Mouse (Mus musculus): ENCODE measurements around the gene Gm11564. TPM values are rescaled to one million over a fixed set of nuclear protein-coding genes. Genes with fewer than 3 reads are reported as not detected.
"Not testable (repeated sequence)": the region's sequence is repeated elsewhere in the genome, so short reads cannot be mapped to it uniquely, and the experiment has no call there.

The Gm11564 gene
- polyA plus RNA-seq, 1 experiment: not detected

DNA sequence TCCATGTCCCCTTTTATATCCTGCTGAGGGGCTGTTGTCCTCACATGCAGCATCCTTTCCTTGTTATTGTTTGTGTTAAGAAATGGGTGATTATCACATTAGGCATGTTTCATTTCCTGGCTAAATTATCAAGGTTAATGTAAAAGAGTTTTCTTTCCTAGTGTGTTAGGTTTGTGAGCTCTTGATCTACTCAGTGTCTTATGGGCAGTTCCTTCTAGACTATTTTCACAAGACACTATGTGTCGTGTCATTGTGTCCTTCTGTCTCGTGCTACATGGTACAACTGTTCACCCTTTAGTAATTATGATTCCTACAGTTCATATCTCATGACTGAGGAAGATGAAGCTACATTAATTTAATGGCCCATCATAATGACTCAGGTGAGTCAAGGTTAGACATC lies 22.1 kb downstream of the Gm11564 start, which contains the start of gene Gm11596:
Gene Gm11596, minus strand, starts transcription at position 101 of the 400 bp plus-strand sequence.
- no peak within 1 kb of the TSS for H3K27ac ChIP-seq (ENCODE audit: insufficient read depth, low read depth, low read length)
- 84% methylated on average over 2 of the region's 2 CpGs for WGBS
- peaks cover 3% of the 10 kb centered on the region; the same call in 1 of the 2 replicates for H3K4me1 ChIP-seq (ENCODE audit: control insufficient read depth, insufficient read depth, low read length)
- no peak for TF ChIP-seq CTCF (IDR thresholded peaks at IDR 0.05; ENCODE audit: insufficient read depth, low read depth, low read length)
- no peak within 1 kb of the TSS for H3K4me3 ChIP-seq (ENCODE audit: insufficient read depth, low read depth, low read length)

- H3K27ac ChIP-seq (ENCODE audit: insufficient read depth, low read depth, low read length); H3K4me1 ChIP-seq (ENCODE audit: control insufficient read depth, insufficient read depth, low read length); H3K4me3 ChIP-seq (ENCODE audit: insufficient read depth, low read depth, low read length): not testable (repeated sequence)
Measured at GRCm38 (mm10) chr11:99784900-99785299, 30.6 kb downstream of the Gm11564 start, which contains the start of gene Krtap4-9. Gene Krtap4-9 (plus strand): TSS chr11:99785200.

DNA sequence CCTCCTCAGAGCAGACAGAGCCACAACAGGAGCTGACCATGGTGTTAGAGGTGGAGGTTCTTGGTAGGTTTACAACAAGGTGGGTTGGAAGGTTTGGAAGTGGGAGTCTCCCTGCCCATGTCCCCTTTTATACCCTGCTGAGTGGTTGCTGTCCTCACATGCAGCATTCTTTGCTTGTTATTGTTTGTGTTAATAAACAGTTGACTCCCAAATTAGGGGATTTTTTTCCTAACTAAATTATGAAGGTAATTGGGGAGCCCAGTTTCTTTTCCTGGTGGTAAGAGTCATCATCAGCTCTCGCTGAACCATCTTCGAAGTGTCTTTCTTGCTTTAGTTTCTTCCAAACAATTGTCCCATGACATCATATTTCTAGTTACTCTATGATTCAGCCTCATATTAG lies 34.9 kb downstream of the Gm11564 start, which contains the start of gene Krtap4-8:
Gene Krtap4-8, minus strand, starts transcription at position 101 of the 400 bp plus-strand sequence.
- no peaks in the 10 kb centered on the region for H3K4me1 ChIP-seq (ENCODE audit: control insufficient read depth, insufficient read depth, low read length)
- no peak for TF ChIP-seq CTCF (IDR thresholded peaks at IDR 0.05; ENCODE audit: insufficient read depth, low read depth, low read length)
- no peak for TF ChIP-seq POLR2A (IDR thresholded peaks at IDR 0.05; ENCODE audit: insufficient read depth, low read depth, low read length)
- no peak within 1 kb of the TSS for H3K27ac ChIP-seq (ENCODE audit: insufficient read depth, low read depth, low read length)
- 97% methylated on average over 2 of the region's 2 CpGs for WGBS
- no peak within 1 kb of the TSS for H3K4me3 ChIP-seq (ENCODE audit: insufficient read depth, low read depth, low read length)

DNA sequence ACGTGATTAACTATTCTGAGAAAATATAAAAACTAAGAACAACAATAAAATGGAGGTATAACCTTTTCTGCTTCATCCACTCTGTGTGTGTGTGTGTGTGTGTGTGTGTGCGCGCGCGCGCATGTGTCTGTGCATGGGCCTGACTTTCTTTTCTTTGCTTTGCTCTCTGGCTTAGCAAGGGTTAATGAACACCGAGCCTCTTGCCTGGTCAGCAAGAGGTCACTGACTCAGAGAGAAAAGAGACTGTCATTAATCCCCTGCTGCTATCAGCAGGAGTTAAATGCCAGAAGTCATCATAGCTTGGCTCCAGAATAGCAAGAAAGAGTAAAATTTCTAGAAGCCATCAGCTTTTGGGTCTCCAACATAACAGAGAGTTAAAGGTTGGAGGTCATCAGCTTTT lies 37.1 kb downstream of the Gm11564 start:
- Histone ChIP-seq H3K27ac (ENCODE audit: insufficient read depth, low read depth, low read length) (no peak overlapping the region), H3K4me1 (ENCODE audit: control insufficient read depth, insufficient read depth, low read length) (no peaks in the 10 kb centered on the region), H3K4me3 (ENCODE audit: insufficient read depth, low read depth, low read length) (no peak overlapping the region)
- WGBS: 61% methylated on average over 7 of the region's 7 CpGs
- TF ChIP-seq CTCF (IDR thresholded peaks at IDR 0.05; ENCODE audit: insufficient read depth, low read depth, low read length): no peak

GRCm38 (mm10) chr11:99772813-99773212 lies 42.7 kb downstream of the Gm11564 start, which contains the start of gene Gm11595:
Gene Gm11595 (minus strand): TSS chr11:99772913.
- H3K4me3 ChIP-seq (ENCODE audit: insufficient read depth, low read depth, low read length); H3K27ac ChIP-seq (ENCODE audit: insufficient read depth, low read depth, low read length); H3K4me1 ChIP-seq (ENCODE audit: control insufficient read depth, insufficient read depth, low read length): not testable (repeated sequence)

DNA sequence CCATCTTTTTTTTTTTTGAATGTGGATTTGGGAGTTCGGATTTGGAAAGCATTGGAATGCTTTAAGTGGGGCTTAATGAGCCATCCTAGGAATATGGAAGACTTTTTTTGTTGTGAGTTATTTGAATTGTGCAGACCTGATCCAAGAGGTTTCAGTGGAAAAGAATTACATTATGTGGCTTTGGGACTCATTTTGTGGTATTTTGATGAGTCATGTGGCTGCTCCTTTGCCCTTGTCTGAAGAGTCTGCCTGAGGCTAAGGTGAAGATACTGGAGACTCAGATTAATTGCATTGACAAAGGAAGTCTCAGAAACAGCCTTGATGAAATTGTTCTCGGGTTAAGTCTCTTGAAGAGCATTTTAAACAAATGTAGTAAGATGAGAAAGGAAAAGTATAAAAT lies 47.1 kb downstream of the Gm11564 start:
- H3K4me3 ChIP-seq (ENCODE audit: insufficient read depth, low read depth, low read length): no peak overlapping the region
- TF ChIP-seq POLR2A (IDR thresholded peaks at IDR 0.05; ENCODE audit: insufficient read depth, low read depth, low read length) (no peak), CTCF (IDR thresholded peaks at IDR 0.05; ENCODE audit: insufficient read depth, low read depth, low read length) (no peak)
- WGBS: 83% methylated on average over 2 of the region's 2 CpGs
- no peak overlapping the region for H3K27ac ChIP-seq (ENCODE audit: insufficient read depth, low read depth, low read length)
- no peaks in the 10 kb centered on the region for H3K4me1 ChIP-seq (ENCODE audit: control insufficient read depth, insufficient read depth, low read length)

Other genes starting within 250 kb of the Gm11564 start
- gene Krtap3-1, start 249.0 kb downstream of the Gm11564 start, polyA plus RNA-seq (2012; ENCODE audit: insufficient read depth, insufficient read length, low replicate concordance, missing spikeins): not detected in 2 replicates
- not detected in 2 replicates for gene Krtap1-5, start 234.7 kb downstream of the Gm11564 start, polyA plus RNA-seq (2012; ENCODE audit: insufficient read depth, insufficient read length, low replicate concordance, missing spikeins)
- gene Krtap1-4, start 232.0 kb downstream of the Gm11564 start, polyA plus RNA-seq (2012; ENCODE audit: insufficient read depth, insufficient read length, low replicate concordance, missing spikeins): not detected in 2 replicates
- not detected in 2 replicates for gene Krtap1-3, start 224.3 kb downstream of the Gm11564 start, polyA plus RNA-seq (2012; ENCODE audit: insufficient read depth, insufficient read length, low replicate concordance, missing spikeins)
- gene Krtap9-3, start 217.6 kb downstream of the Gm11564 start, polyA plus RNA-seq (2012; ENCODE audit: insufficient read depth, insufficient read length, low replicate concordance, missing spikeins): not detected in 2 replicates
- gene Gm11938, start 212.4 kb downstream of the Gm11564 start, polyA plus RNA-seq (2012; ENCODE audit: insufficient read depth, insufficient read length, low replicate concordance, missing spikeins): not detected in 2 replicates
- not detected in 2 replicates for gene Gm11937, start 205.5 kb downstream of the Gm11564 start, polyA plus RNA-seq (2012; ENCODE audit: insufficient read depth, insufficient read length, low replicate concordance, missing spikeins)
- not detected in 2 replicates for gene Krtap2-4, start 200.8 kb downstream of the Gm11564 start, polyA plus RNA-seq (2012; ENCODE audit: insufficient read depth, insufficient read length, low replicate concordance, missing spikeins)
- gene Gm11562, start 195.2 kb downstream of the Gm11564 start, polyA plus RNA-seq (2012; ENCODE audit: insufficient read depth, insufficient read length, low replicate concordance, missing spikeins): not detected in 2 replicates
- not detected in 2 replicates for gene Krtap4-1, start 187.4 kb downstream of the Gm11564 start, polyA plus RNA-seq (2012; ENCODE audit: insufficient read depth, insufficient read length, low replicate concordance, missing spikeins)
- not detected in 2 replicates for gene Krtap4-2, start 180.6 kb downstream of the Gm11564 start, polyA plus RNA-seq (2012; ENCODE audit: insufficient read depth, insufficient read length, low replicate concordance, missing spikeins)
- not detected in 2 replicates for gene Krtap4-7, start 171.6 kb downstream of the Gm11564 start, polyA plus RNA-seq (2012; ENCODE audit: insufficient read depth, insufficient read length, low replicate concordance, missing spikeins)
- not detected in 2 replicates for gene Gm11555, start 165.4 kb downstream of the Gm11564 start, polyA plus RNA-seq (2012; ENCODE audit: insufficient read depth, insufficient read length, low replicate concordance, missing spikeins)
- not detected in 2 replicates for gene Gm11563, start 156.7 kb downstream of the Gm11564 start, polyA plus RNA-seq (2012; ENCODE audit: insufficient read depth, insufficient read length, low replicate concordance, missing spikeins)
- gene Krtap4-6, start 149.7 kb downstream of the Gm11564 start, polyA plus RNA-seq (2012; ENCODE audit: insufficient read depth, insufficient read length, low replicate concordance, missing spikeins): not detected in 2 replicates
- not detected in 2 replicates for gene Gm14190, start 124.9 kb downstream of the Gm11564 start, polyA plus RNA-seq (2012; ENCODE audit: insufficient read depth, insufficient read length, low replicate concordance, missing spikeins)
- gene Gm14180, start 81.4 kb downstream of the Gm11564 start, polyA plus RNA-seq (2012; ENCODE audit: insufficient read depth, insufficient read length, low replicate concordance, missing spikeins): not detected in 2 replicates
- not detected in 2 replicates for gene Gm11595, start 42.8 kb downstream of the Gm11564 start, polyA plus RNA-seq (2012; ENCODE audit: insufficient read depth, insufficient read length, low replicate concordance, missing spikeins)
- not detected in 2 replicates for gene Krtap4-8, start 35.0 kb downstream of the Gm11564 start, polyA plus RNA-seq (2012; ENCODE audit: insufficient read depth, insufficient read length, low replicate concordance, missing spikeins)
- gene Krtap4-9, start 30.5 kb downstream of the Gm11564 start, polyA plus RNA-seq (2012; ENCODE audit: insufficient read depth, insufficient read length, low replicate concordance, missing spikeins): not detected in 2 replicates
- not detected in 2 replicates for gene Gm11596, start 22.2 kb downstream of the Gm11564 start, polyA plus RNA-seq (2012; ENCODE audit: insufficient read depth, insufficient read length, low replicate concordance, missing spikeins)
- gene Gm11569, start 16.7 kb downstream of the Gm11564 start, polyA plus RNA-seq (2012; ENCODE audit: insufficient read depth, insufficient read length, low replicate concordance, missing spikeins): not detected in 2 replicates
- not detected in 2 replicates for gene Gm11554, start 11.2 kb downstream of the Gm11564 start, polyA plus RNA-seq (2012; ENCODE audit: insufficient read depth, insufficient read length, low replicate concordance, missing spikeins)
- not detected in 2 replicates for gene Krtap4-13, start 5.8 kb downstream of the Gm11564 start, polyA plus RNA-seq (2012; ENCODE audit: insufficient read depth, insufficient read length, low replicate concordance, missing spikeins)
- gene 2300003K06Rik, start 22.4 kb upstream of the Gm11564 start, polyA plus RNA-seq (2012; ENCODE audit: insufficient read depth, insufficient read length, low replicate concordance, missing spikeins): not detected in 2 replicates
- gene Krtap4-16, start 35.9 kb upstream of the Gm11564 start, polyA plus RNA-seq (2012; ENCODE audit: insufficient read depth, insufficient read length, low replicate concordance, missing spikeins): not detected in 2 replicates
- not detected in 2 replicates for gene Gm11568, start 42.3 kb upstream of the Gm11564 start, polyA plus RNA-seq (2012; ENCODE audit: insufficient read depth, insufficient read length, low replicate concordance, missing spikeins)
- not detected in 2 replicates for gene Gm11559, start 48.8 kb upstream of the Gm11564 start, polyA plus RNA-seq (2012; ENCODE audit: insufficient read depth, insufficient read length, low replicate concordance, missing spikeins)
- gene Krtap9-1, start 57.7 kb upstream of the Gm11564 start, polyA plus RNA-seq (2012; ENCODE audit: insufficient read depth, insufficient read length, low replicate concordance, missing spikeins): not detected in 2 replicates
- not detected in 2 replicates for gene Gm11567, start 63.5 kb upstream of the Gm11564 start, polyA plus RNA-seq (2012; ENCODE audit: insufficient read depth, insufficient read length, low replicate concordance, missing spikeins)
- gene Krtap31-1, start 92.3 kb upstream of the Gm11564 start, polyA plus RNA-seq (2012; ENCODE audit: insufficient read depth, insufficient read length, low replicate concordance, missing spikeins): not detected in 2 replicates
- gene Gm11565, start 99.1 kb upstream of the Gm11564 start, polyA plus RNA-seq (2012; ENCODE audit: insufficient read depth, insufficient read length, low replicate concordance, missing spikeins): not detected in 2 replicates
- not detected in 2 replicates for gene Krtap31-2, start 120.6 kb upstream of the Gm11564 start, polyA plus RNA-seq (2012; ENCODE audit: insufficient read depth, insufficient read length, low replicate concordance, missing spikeins)
- gene Krtap9-5, start 132.8 kb upstream of the Gm11564 start, polyA plus RNA-seq (2012; ENCODE audit: insufficient read depth, insufficient read length, low replicate concordance, missing spikeins): not detected in 2 replicates
- not detected in 2 replicates for gene Krtap29-1, start 163.4 kb upstream of the Gm11564 start, polyA plus RNA-seq (2012; ENCODE audit: insufficient read depth, insufficient read length, low replicate concordance, missing spikeins)
- not detected in 2 replicates for gene Krtap16-1, start 170.9 kb upstream of the Gm11564 start, polyA plus RNA-seq (2012; ENCODE audit: insufficient read depth, insufficient read length, low replicate concordance, missing spikeins)
- not detected in 2 replicates for gene Krtap17-1, start 178.3 kb upstream of the Gm11564 start, polyA plus RNA-seq (2012; ENCODE audit: insufficient read depth, insufficient read length, low replicate concordance, missing spikeins)
- gene Krt33a, start 200.5 kb upstream of the Gm11564 start, polyA plus RNA-seq (2012; ENCODE audit: insufficient read depth, insufficient read length, low replicate concordance, missing spikeins): not detected in 2 replicates
- not detected in 2 replicates for gene Krt33b, start 214.2 kb upstream of the Gm11564 start, polyA plus RNA-seq (2012; ENCODE audit: insufficient read depth, insufficient read length, low replicate concordance, missing spikeins)
- not detected in 2 replicates for gene Krt34, start 225.9 kb upstream of the Gm11564 start, polyA plus RNA-seq (2012; ENCODE audit: insufficient read depth, insufficient read length, low replicate concordance, missing spikeins)
- not detected in 2 replicates for gene Krt31, start 234.9 kb upstream of the Gm11564 start, polyA plus RNA-seq (2012; ENCODE audit: insufficient read depth, insufficient read length, low replicate concordance, missing spikeins)

Data from olfactory bulb, adult 2 months (tissue).